Mouse (Mus musculus) liver, embryonic 14.5 days (tissue): ENCODE data around the gene Dusp2. TPM values are rescaled to one million over a fixed set of nuclear protein-coding genes. Genes with fewer than 3 reads are reported as not detected.

ENCODE experiments used
- ATAC-seq: fragments of 200-750 bp; cut with Nextera tagmentation; 2 replicates; pipeline ENCODE4 v1.8.0; 2017; ENCODE audit warnings: moderate number of reproducible peaks, mild to moderate bottlenecking, moderate library complexity; ENCODE audit not compliant: insufficient read depth
- DNase-seq, 3 experiments: peaks; one replicate each; pipeline ENCODE4 v3.0.0-alpha.2; 2012 to 2013; ENCODE audit warnings: low read depth in 3 of 3, low spot score in 3 of 3
- H3K27ac ChIP-seq: fragments of 300-500 bp; sonication (generic); 2 replicates; pipeline ENCODE4 v1.5.1; 2014; ENCODE audit warnings: moderate library complexity, mild to moderate bottlenecking, control low read depth, inconsistent platforms
- H3K27me3 ChIP-seq: fragments of 300-500 bp; sonication (generic); 2 replicates; pipeline ENCODE4 v1.6.1; 2014; ENCODE audit warnings: mild to moderate bottlenecking, low read length, moderate library complexity; ENCODE audit not compliant: control insufficient read depth, insufficient read depth
- H3K36me3 ChIP-seq: fragments of 300-500 bp; sonication (generic); replicated peaks from 2 replicates; pipeline ENCODE4 v1.6.1; 2014; ENCODE audit warnings: low read depth; ENCODE audit not compliant: control insufficient read depth, insufficient read depth
- H3K4me1 ChIP-seq, 2 experiments: fragments of 200-500 bp in 1 of 2; fragments of 300-500 bp in 1 of 2; sonication (generic) in 1 of 2; replicated peaks; 2 replicates each; pipeline ENCODE4 v1.6.1; 2012 to 2014; ENCODE audit warnings: antibody characterized with exemption in 1 of 2, inconsistent platforms in 1 of 2, low read length in 1 of 2; ENCODE audit not compliant: control insufficient read depth in 2 of 2, insufficient read depth in 2 of 2
- H3K4me2 ChIP-seq: fragments of 300-500 bp; sonication (generic); 2 replicates; pipeline ENCODE4 v1.6.1; 2014; ENCODE audit warnings: low read depth, mild to moderate bottlenecking, control low read depth, moderate library complexity
- H3K4me3 ChIP-seq, 2 experiments: fragments of 200-500 bp in 1 of 2; fragments of 300-500 bp in 1 of 2; sonication (generic) in 1 of 2; 2 replicates each; pipeline ENCODE4 v1.5.1; 2012 to 2014; ENCODE audit warnings: low read depth in 2 of 2, low read length in 2 of 2, mild to moderate bottlenecking in 2 of 2, control low read depth in 1 of 2, inconsistent platforms in 1 of 2, moderate library complexity in 1 of 2; ENCODE audit not compliant: insufficient read depth in 1 of 2
- H3K9ac ChIP-seq: fragments of 300-500 bp; sonication (generic); replicated peaks from 2 replicates; pipeline ENCODE4 v1.6.1; 2014; ENCODE audit warnings: mild to moderate bottlenecking, control low read depth, moderate library complexity
- H3K9me3 ChIP-seq: fragments of 300-500 bp; sonication (generic); 2 replicates; pipeline ENCODE4 v1.6.1; 2016; ENCODE audit warnings: low read length, mixed read lengths; ENCODE audit not compliant: control insufficient read depth
- CTCF ChIP-seq: IDR thresholded peaks from 2 replicates; pipeline ENCODE4 v1.5.1; 2016; ENCODE audit warnings: antibody characterized with exemption, low read depth, control low read depth
- EP300 ChIP-seq: IDR thresholded peaks from 2 replicates; pipeline ENCODE4 v1.6.1; 2016; ENCODE audit warnings: antibody characterized with exemption, low read depth
- WGBS: fragments of 180-500 bp; shearing (Covaris S2); extraction: QIAGEN DNeasy Blood & Tissue Kit; methylation state at CpG from one replicate; pipeline ENCODE4 v1.1.7; 2014; ENCODE audit not compliant: insufficient replicate concordance; 5-methylcytosine and 5-hydroxymethylcytosine counted together
- polyA plus RNA-seq, 2 experiments: library from polyadenylated mRNA; depleted of rRNA in 1 of 2; stranded (reverse) in 1 of 2; unstranded in 1 of 2; fragments of >200 nt; fragmentation: Nextera tagmentation in 1 of 2; extraction: Ambion mirVana in 1 of 2; gene quantifications; 2 replicates each; pipeline versions ENCODE4 v1.2.1 to v1.2.3; 2012 to 2014

The Dusp2 gene
- polyA plus RNA-seq, 2 experiments, result 1.5 to 1.8 TPM

- no peak for TF ChIP-seq CTCF
- TF ChIP-seq EP300, result no peak
- Histone ChIP-seq H3K4me3 (no peak overlapping the region), H3K27me3 (no peaks in the 10 kb centered on the region), H3K4me2 (no peak overlapping the region), H3K9me3 (no peaks in the 10 kb centered on the region), H3K4me1 (0 out of 4 replicates have a peak, but pooled peaks cover 0 to 3% of the 10 kb centered on the region in 2 experiments), H3K9ac (no peak overlapping the region), H3K27ac (no peak overlapping the region), H3K36me3 (no peaks in the 10 kb centered on the region)
- ATAC-seq, result no peak
- 70% methylated on average over 7 of the region's 7 CpGs for WGBS
- no peak for DNase-seq
Observed at GRCm38 (mm10) chr2:127383881-127384280, 47.9 kb downstream of the Dusp2 start.

- H3K27me3 ChIP-seq, result no peaks in the 10 kb centered on the region
- no peak overlapping the region for H3K4me3 ChIP-seq
- H3K9ac ChIP-seq, result no peak overlapping the region
- ATAC-seq (no peak), DNase-seq (no peak)
- 0 out of 4 replicates have a peak, but pooled peaks cover 0 to 2% of the 10 kb centered on the region in 2 experiments for H3K4me1 ChIP-seq
- no peak overlapping the region for H3K4me2 ChIP-seq
- H3K36me3 ChIP-seq, result no peaks in the 10 kb centered on the region
- 65% methylated on average over 2 of the region's 2 CpGs for WGBS
- TF ChIP-seq CTCF (no peak), EP300 (no peak)
- no peaks in the 10 kb centered on the region for H3K9me3 ChIP-seq
- H3K27ac ChIP-seq, result no peak overlapping the region
Observed at GRCm38 (mm10) chr2:127387521-127387920, 51.6 kb downstream of the Dusp2 start.

Other genes starting within 250 kb of the Dusp2 start
- gene Ncaph, start 202.2 kb upstream of the Dusp2 start, polyA plus RNA-seq (2012; rRNA removed), result 19.7 and 33.9 TPM in 2 replicates
- 58.4 and 65.2 TPM in 2 replicates for gene Ncaph, start 202.2 kb upstream of the Dusp2 start, polyA plus RNA-seq (2014; fragmentation: Nextera tagmentation; extraction: Ambion mirVana)
- gene Itpripl1, start 192.7 kb upstream of the Dusp2 start, polyA plus RNA-seq (2012; rRNA removed), result 7.3 and 8.0 TPM in 2 replicates
- 17.7 and 19.9 TPM in 2 replicates for gene Itpripl1, start 192.7 kb upstream of the Dusp2 start, polyA plus RNA-seq (2014; fragmentation: Nextera tagmentation; extraction: Ambion mirVana)
- 0.23 and 0.57 TPM in 2 replicates for gene 1810024B03Rik, start 127.9 kb upstream of the Dusp2 start, polyA plus RNA-seq (2012; rRNA removed)
- 0.81 and 0.96 TPM in 2 replicates for gene 1810024B03Rik, start 127.9 kb upstream of the Dusp2 start, polyA plus RNA-seq (2014; fragmentation: Nextera tagmentation; extraction: Ambion mirVana)
- 18.2 and 27.5 TPM in 2 replicates for gene Snrnp200, start 127.8 kb upstream of the Dusp2 start, polyA plus RNA-seq (2012; rRNA removed)
- gene Snrnp200, start 127.8 kb upstream of the Dusp2 start, polyA plus RNA-seq (2014; fragmentation: Nextera tagmentation; extraction: Ambion mirVana), result 28.1 and 33.3 TPM in 2 replicates
- gene Ciao1, start 88.3 kb upstream of the Dusp2 start, polyA plus RNA-seq (2012; rRNA removed), result 23.2 and 29.1 TPM in 2 replicates
- gene Ciao1, start 88.3 kb upstream of the Dusp2 start, polyA plus RNA-seq (2014; fragmentation: Nextera tagmentation; extraction: Ambion mirVana), result 38.3 and 42.3 TPM in 2 replicates
- gene Tmem127, start 88.3 kb upstream of the Dusp2 start, polyA plus RNA-seq (2012; rRNA removed), result 8.4 and 11.7 TPM in 2 replicates
- 7.4 and 9.2 TPM in 2 replicates for gene Tmem127, start 88.3 kb upstream of the Dusp2 start, polyA plus RNA-seq (2014; fragmentation: Nextera tagmentation; extraction: Ambion mirVana)
- gene Stard7, start 65.9 kb upstream of the Dusp2 start, polyA plus RNA-seq (2012; rRNA removed), result 23.3 and 29.8 TPM in 2 replicates
- gene Stard7, start 65.9 kb upstream of the Dusp2 start, polyA plus RNA-seq (2014; fragmentation: Nextera tagmentation; extraction: Ambion mirVana), result 42.0 and 51.9 TPM in 2 replicates
- not detected in 2 replicates for gene Astl, start 2.5 kb downstream of the Dusp2 start, polyA plus RNA-seq (2012; rRNA removed)
- gene Astl, start 2.5 kb downstream of the Dusp2 start, polyA plus RNA-seq (2014; fragmentation: Nextera tagmentation; extraction: Ambion mirVana), result not detected in 2 replicates
- gene Adra2b, start 27.0 kb downstream of the Dusp2 start, polyA plus RNA-seq (2012; rRNA removed), result 12.4 and 13.2 TPM in 2 replicates
- 20.0 and 24.4 TPM in 2 replicates for gene Adra2b, start 27.0 kb downstream of the Dusp2 start, polyA plus RNA-seq (2014; fragmentation: Nextera tagmentation; extraction: Ambion mirVana)
- 0.26 and 0.45 TPM in 2 replicates for gene Gpat2, start 89.0 kb downstream of the Dusp2 start, polyA plus RNA-seq (2012; rRNA removed)
- gene Gpat2, start 89.0 kb downstream of the Dusp2 start, polyA plus RNA-seq (2014; fragmentation: Nextera tagmentation; extraction: Ambion mirVana), result 0.32 and 0.33 TPM in 2 replicates
- gene Fahd2a, start 108.4 kb downstream of the Dusp2 start, polyA plus RNA-seq (2012; rRNA removed), result 6.8 and 7.9 TPM in 2 replicates
- gene Fahd2a, start 108.4 kb downstream of the Dusp2 start, polyA plus RNA-seq (2014; fragmentation: Nextera tagmentation; extraction: Ambion mirVana), result 15.1 and 20.0 TPM in 2 replicates
- 0.36 and 0.38 TPM in 2 replicates for gene Kcnip3, start 185.9 kb downstream of the Dusp2 start, polyA plus RNA-seq (2012; rRNA removed)
- gene Kcnip3, start 185.9 kb downstream of the Dusp2 start, polyA plus RNA-seq (2014; fragmentation: Nextera tagmentation; extraction: Ambion mirVana), result 0.42 and 0.59 TPM in 2 replicates
- gene Prom2, start 205.3 kb downstream of the Dusp2 start, polyA plus RNA-seq (2012; rRNA removed), result 0.01 TPM in 1 of 2 replicates, not detected in the other
- gene Prom2, start 205.3 kb downstream of the Dusp2 start, polyA plus RNA-seq (2014; fragmentation: Nextera tagmentation; extraction: Ambion mirVana), result not detected in 2 replicates